Mouse (Mus musculus) inflammation-experienced regulatory T-cells, adult 6 months (primary cell): ENCODE results near the gene Ssbp2. TPM values are rescaled to one million over a fixed set of nuclear protein-coding genes. Genes with fewer than 3 reads are reported as not detected.
A peak's percentile ranks its signal among the peaks of the same experiment; 100 is the strongest.

Source experiments
- ATAC-seq: one replicate; pipeline ENCODE4 v1.8.0; 2017
- polyA plus RNA-seq, 3 experiments: library from polyadenylated mRNA; unstranded; fragments of 100-300 nt; shearing (Covaris generic); gene quantifications; one replicate each; pipeline ENCODE4 v1.2.1; 2017

The Ssbp2 gene
- polyA plus RNA-seq, 3 experiments from 2014 or later, result 27.3 to 231 (median 181) TPM

GRCm38 (mm10) chr13:91636814-91637213 lies 176.7 kb downstream of the Ssbp2 start:
- ATAC-seq, result peak; percentile 81

GRCm38 (mm10) chr13:91638836-91639235 lies 178.8 kb downstream of the Ssbp2 start:
- no peak for ATAC-seq

DNA sequence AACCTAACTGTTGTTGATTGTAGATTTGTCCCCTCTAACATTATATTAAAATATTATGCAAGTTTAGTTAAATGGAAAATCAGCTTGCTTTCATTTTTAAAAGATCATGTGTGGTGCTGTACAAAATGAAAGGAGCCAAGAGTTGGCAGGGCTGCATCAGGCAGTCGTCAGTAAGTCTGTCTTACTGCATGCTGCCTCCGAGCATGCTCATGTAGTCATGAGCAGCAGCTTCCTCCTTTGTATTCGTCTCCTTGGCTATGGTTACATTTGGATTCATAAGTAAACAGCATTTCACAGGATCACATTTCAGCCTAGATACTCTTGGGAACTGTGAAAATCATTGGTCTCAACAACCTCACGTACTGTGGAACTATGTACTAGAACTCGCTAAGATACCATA lies 180.1 kb downstream of the Ssbp2 start:
- ATAC-seq, result no peak

GRCm38 (mm10) chr13:91648240-91648639 lies 188.2 kb downstream of the Ssbp2 start:
- ATAC-seq, result no peak

GRCm38 (mm10) chr13:91649926-91650325 lies 189.8 kb downstream of the Ssbp2 start:
- no peak for ATAC-seq

GRCm38 (mm10) chr13:91661068-91661795 lies 201.1 kb downstream of the Ssbp2 start:
- ATAC-seq, result no peak

DNA sequence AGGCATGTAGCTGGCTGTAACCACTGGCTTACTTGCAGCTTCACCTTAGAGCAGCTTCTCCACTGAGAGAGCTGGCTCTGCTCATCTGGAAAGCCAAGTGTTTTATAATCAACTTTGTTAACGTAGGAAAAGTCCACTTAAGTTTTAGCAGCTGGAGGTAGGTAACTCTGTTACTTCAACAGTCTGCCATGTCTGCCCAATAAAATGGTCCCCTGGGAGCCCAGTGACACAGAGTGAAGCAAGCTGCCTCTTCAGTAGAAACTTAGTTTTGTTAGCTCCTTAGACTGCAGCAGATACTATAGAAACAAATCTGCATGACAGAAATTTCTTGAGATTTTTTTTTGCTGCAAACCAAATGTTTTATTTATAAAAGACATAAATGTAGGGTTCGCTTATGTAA lies 202.7 kb downstream of the Ssbp2 start:
- ATAC-seq, result no peak

DNA sequence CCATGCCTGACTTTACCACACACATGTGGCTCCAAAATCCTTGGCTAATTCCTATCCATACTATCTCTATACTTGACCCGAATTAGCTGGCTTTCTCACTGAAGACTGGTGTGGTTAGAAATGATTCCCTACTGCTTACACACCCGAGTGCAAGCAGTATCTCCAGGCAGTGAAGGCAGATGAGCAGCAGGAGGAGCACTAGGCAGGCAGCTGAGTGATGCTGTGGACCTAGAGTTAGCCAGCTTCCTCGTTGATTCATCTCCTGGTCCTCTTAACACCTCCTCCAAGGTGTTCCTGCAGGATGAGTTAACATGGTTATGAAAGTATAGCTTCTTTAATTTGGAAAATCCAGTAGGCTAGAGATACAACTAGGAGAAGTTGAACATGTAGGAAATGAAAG lies 213.2 kb downstream of the Ssbp2 start:
- ATAC-seq, result no peak

GRCm38 (mm10) chr13:91680764-91681437 lies 220.8 kb downstream of the Ssbp2 start:
- no peak for ATAC-seq

DNA sequence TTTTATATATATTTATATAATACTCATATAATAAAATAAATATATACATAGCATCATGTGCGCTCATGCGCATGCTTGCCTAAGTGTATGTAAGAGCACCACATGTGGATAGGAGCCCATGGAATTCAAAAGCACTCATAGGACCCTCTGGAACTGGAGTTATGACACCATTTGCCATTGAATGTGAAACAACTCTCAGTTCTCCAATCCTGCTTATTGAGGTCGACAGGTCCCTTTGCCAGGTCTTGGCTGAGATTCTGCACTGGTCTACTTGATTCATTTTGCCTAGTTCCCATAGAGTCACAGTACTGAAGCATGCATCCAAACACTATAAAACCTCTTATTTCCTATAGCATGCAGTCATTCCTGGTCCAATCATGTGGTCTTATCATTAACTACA lies 221.4 kb downstream of the Ssbp2 start:
- no peak for ATAC-seq

DNA sequence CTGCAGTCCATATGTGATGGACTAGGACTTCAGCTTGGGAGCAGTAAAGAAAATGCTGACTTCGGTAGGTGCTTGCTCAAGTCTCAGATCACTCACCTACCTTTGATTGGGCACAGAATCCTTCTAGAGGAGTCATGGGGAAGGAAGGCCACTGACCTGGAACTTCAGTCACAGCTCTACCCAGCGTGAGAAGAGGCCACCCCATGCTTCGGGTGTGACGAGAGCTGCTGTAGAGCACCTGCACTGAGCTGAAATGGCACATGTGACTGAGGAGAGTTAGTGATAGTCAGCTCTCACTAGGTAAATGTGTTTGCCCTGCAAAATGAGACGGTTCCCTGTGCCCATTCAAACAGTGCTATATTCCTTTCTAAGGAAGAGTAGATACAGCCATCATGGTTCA lies 230.0 kb downstream of the Ssbp2 start:
- ATAC-seq, result no peak

DNA sequence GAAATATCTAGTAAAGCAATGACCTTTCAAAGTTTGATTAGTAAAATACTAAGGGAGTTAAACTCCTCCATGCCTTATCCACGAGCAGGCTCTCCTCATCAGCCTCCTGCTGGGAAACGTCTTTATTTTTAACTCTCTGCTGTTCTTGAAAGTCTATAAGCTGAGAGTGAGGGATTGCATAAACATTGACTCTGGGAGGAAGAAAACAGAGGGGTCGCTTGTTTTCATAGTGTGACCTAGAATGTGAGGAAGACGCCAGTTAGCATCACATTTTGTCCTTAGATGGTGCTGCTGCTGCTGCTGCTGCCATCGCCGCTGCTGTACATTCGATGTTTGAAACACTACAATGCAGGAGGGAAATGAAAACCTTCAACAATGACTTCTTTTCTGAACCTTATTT lies 233.5 kb downstream of the Ssbp2 start:
- ATAC-seq, result no peak

DNA sequence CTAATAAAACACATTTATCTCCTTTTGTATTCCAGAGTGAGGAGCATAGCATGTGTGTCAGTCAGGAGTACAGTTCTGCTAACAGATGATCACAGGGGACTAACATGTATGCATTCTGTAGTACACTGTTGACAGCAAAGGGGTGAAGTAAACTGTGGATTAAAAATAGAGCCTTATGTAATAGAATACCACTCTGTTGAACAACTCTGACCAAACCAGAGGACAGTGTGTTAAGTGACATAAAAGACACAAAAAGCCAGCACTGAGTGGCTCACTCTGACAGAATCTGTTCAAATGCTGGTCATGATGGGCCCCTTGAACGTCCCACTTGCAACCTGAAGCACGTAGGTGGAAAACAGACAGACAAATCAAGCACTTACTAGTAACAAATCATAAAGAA lies 235.3 kb downstream of the Ssbp2 start:
- ATAC-seq, result no peak

DNA sequence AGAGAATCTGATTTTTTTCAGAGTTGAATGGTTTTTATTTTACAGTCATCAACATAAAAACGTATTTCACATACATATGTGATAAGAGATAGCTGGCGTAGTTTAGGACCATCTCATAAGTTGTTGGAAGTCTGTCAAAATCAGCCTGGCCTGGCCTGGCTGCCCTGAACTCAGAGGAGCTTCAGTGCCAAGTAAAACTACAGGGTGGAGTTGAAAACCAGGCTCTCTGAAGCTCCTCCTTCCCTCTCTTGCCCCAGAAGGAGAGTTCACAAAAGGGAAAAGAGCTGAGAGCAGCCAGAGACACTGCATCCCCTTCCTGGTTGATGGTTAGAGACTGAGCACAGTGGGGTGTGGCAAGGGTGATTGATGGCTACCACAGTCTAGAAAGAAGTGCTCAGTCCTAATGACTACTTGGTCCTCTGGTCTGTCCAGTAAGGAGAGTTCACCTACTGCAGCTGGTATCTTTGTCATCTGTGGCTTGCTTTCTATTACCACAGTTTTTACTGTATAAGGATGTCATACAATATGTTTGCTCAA lies 236.1 kb downstream of the Ssbp2 start:
- ATAC-seq, result no peak

- peak; percentile 52 for ATAC-seq
Observed at GRCm38 (mm10) chr13:91697011-91697410, 236.9 kb downstream of the Ssbp2 start.

DNA sequence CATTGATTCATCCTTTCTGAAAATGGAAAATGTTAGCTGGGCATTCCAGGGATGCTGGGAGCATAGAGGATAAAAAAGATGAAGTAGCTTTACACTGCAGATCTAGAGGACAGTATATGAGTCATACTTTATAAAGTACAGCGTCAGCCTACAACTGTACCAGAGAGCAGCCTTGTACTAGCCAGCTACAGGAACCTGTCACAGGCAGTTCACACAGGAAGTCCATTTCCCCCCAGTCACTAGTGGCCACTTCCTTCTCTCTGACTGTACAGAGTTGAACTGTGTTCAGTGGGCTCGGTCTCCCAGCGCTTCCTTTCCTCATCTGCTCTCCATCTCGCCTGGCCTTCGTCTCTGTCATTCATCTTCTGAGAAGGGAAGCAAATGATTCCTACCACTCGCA lies 242.3 kb downstream of the Ssbp2 start:
- ATAC-seq, result peak; percentile 88

DNA sequence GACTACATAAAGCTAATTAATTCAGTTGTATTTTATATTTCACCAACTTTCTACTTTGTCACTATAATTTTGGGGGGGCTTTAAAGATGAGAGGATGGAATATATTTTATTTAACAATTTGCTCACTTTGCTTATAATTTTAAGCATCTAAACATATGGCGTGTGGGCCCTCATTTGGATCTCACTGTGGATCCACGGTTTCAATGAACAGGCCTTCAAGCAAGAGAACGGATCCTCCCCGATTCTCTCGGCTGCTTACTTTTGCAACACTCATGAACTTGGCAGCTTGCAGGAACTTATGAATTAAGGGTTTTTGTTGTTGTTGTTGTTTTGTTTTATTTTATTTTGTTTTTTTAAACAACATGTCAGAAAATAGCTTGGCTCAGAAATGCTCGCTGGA lies 259.4 kb downstream of the Ssbp2 start:
- no peak for ATAC-seq

DNA sequence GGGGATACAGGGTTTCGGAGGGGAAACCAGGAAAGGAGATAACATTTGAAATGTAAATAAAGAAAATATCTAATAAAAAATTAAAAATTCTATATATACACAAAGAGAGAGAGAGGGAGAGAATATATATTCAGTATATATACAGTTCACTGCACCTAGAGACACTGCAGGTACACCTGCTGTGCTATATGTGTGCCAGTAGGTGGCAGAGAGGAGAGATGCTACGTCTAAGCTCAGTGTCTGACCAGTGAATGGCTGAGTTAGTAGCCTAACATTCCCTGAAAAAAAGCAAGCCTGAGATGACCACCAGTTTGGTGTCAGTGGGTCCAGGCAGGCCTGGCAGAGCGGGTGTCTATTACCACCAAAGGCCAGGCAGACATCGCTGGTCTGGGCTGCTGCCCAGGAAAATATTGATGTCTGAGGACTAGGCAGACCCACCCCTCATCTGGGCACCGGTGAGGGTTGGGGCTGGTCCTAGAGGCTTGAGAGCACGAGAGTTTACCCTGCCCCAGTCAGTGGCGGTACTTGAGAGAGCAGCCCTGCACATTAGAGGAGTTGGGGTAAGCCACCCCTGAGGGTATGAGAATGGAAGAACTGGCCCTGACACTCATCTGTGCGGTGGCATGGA lies 263.1 kb downstream of the Ssbp2 start:
- ATAC-seq, result peak; percentile 80

- no peak for ATAC-seq
Observed at GRCm38 (mm10) chr13:91723736-91724119, 263.6 kb downstream of the Ssbp2 start.

- ATAC-seq, result no peak
Observed at GRCm38 (mm10) chr13:91724211-91724610, 264.1 kb downstream of the Ssbp2 start.

GRCm38 (mm10) chr13:91725130-91725529 lies 265.0 kb downstream of the Ssbp2 start:
- ATAC-seq, result no peak

DNA sequence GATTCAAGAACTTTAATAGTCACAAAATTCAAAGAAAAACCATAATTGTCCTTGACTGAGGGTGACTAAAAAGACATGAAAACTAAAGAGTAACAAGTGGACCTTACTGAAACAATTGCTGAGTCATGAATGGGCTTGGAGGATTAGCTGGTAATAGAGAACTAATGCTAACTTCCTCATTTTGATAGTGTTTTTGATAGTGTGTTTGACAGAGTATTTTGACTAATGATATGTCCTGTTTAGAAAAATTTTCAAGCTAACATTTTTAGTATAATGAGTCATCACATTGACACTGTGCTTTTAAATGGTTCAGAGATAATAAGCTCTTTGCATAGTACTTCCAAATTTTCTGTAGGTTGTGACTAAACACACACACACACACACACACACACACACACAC lies 267.8 kb downstream of the Ssbp2 start:
- no peak for ATAC-seq

GRCm38 (mm10) chr13:91737191-91737590 lies 277.1 kb downstream of the Ssbp2 start:
- ATAC-seq, result no peak

- ATAC-seq, result no peak
Observed at GRCm38 (mm10) chr13:91740851-91741250, 280.8 kb downstream of the Ssbp2 start.
